Mouse (Mus musculus) gastrocnemius, postnatal 4 days (tissue): ENCODE data around the gene Ciart. TPM values are rescaled to one million over a fixed set of nuclear protein-coding genes. Genes with fewer than 3 reads are reported as not detected.
"Not testable (repeated sequence)": the region's sequence is repeated elsewhere in the genome, so short reads cannot be mapped to it uniquely, and the experiment has no call there.

ENCODE experiments used
- DNase-seq, 2 experiments: peaks; one replicate each; pipeline ENCODE4 v3.0.0; 2021 to 2022; ENCODE audit warnings: low spot score in 2 of 2, mixed read lengths in 2 of 2
- total RNA-seq, 2 experiments: library from RNA; stranded (reverse); gene quantifications; 2 replicates each; pipeline ENCODE4 v1.2.3; 2021

The Ciart gene
- total RNA-seq, 2 experiments from 2014 or later, result 1.0 to 1.6 TPM

- DNase-seq, result no peak
These were observed 16.0 kb downstream of the Ciart start for GRCm38 (mm10) chr3:95866071-95866470.

GRCm38 (mm10) chr3:95865571-95865970 is 16.5 kb downstream of the Ciart start:
- no peak for DNase-seq

- DNase-seq, result no peak
These were observed 17.0 kb downstream of the Ciart start for GRCm38 (mm10) chr3:95865050-95865449.

- DNase-seq, result no peak
These were observed 18.5 kb downstream of the Ciart start for GRCm38 (mm10) chr3:95863578-95863977.

GRCm38 (mm10) chr3:95861796-95862195 is 20.3 kb downstream of the Ciart start:
- peak; percentile 32 to 62 for DNase-seq

- DNase-seq, result no peak
These were observed 20.8 kb downstream of the Ciart start for GRCm38 (mm10) chr3:95861216-95861615.

GRCm38 (mm10) chr3:95860323-95860722 is 21.7 kb downstream of the Ciart start:
- DNase-seq, result no peak

- DNase-seq, result not testable (repeated sequence)
These were observed 23.8 kb downstream of the Ciart start for GRCm38 (mm10) chr3:95858278-95858677.

GRCm38 (mm10) chr3:95857050-95857449 is 25.0 kb downstream of the Ciart start:
- not testable (repeated sequence) for DNase-seq

GRCm38 (mm10) chr3:95856115-95856514 is 25.9 kb downstream of the Ciart start:
- DNase-seq, result no peak

- peak; percentile 93 to 96 for DNase-seq
These were observed 26.5 kb downstream of the Ciart start, which contains the start of gene Prpf3 for GRCm38 (mm10) chr3:95855502-95856089. Gene Prpf3 (minus strand): TSS chr3:95855885.

- no peak for DNase-seq
These were observed 30.7 kb downstream of the Ciart start for GRCm38 (mm10) chr3:95851317-95851716.

- no peak for DNase-seq
These were observed 31.4 kb downstream of the Ciart start for GRCm38 (mm10) chr3:95850611-95851010.

- no peak for DNase-seq
These were observed 39.4 kb downstream of the Ciart start for GRCm38 (mm10) chr3:95842503-95843214.

- no peak for DNase-seq
These were observed 42.8 kb downstream of the Ciart start for GRCm38 (mm10) chr3:95839250-95839649.

GRCm38 (mm10) chr3:95829053-95829452 is 53.0 kb downstream of the Ciart start:
- DNase-seq, result no peak

Other genes with a start within 250 kb of the Ciart start
- 100 to 1,000 TPM in 1 of 2 experiments, 10 to 100 TPM in 1; 90.6 to 107 TPM for gene Mcl1, start 223.5 kb downstream of the Ciart start, total RNA-seq
- 10 to 100 TPM; 28.2 to 36.2 TPM for gene Adamtsl4, start 194.3 kb downstream of the Ciart start, total RNA-seq
- 10 to 100 TPM; 32.4 to 35.5 TPM for gene Ecm1, start 142.7 kb downstream of the Ciart start, total RNA-seq
- gene Tars2, start 122.0 kb downstream of the Ciart start, total RNA-seq, result 10 to 100 TPM; 22.4 to 23.9 TPM
- gene Rprd2, start 63.4 kb downstream of the Ciart start, total RNA-seq, result 10 to 100 TPM; 49.1 to 51.4 TPM
- gene Prpf3, start 26.4 kb downstream of the Ciart start, total RNA-seq, result 10 to 100 TPM; 24.2 to 31.2 TPM
- gene Mrps21, start 10.7 kb downstream of the Ciart start, total RNA-seq, result 100 to 1,000 TPM; 197 to 219 TPM
- 10 to 100 TPM; 14.4 to 26.0 TPM for gene BC028528, start 9.8 kb upstream of the Ciart start, total RNA-seq
- 10 to 100 TPM; 91.3 to 95.8 TPM for gene Aph1a, start 11.7 kb upstream of the Ciart start, total RNA-seq
- gene Car14, start 22.4 kb upstream of the Ciart start, total RNA-seq, result 10 to 100 TPM; 27.0 to 27.2 TPM
- 100 to 1,000 TPM; 125 to 126 TPM for gene Anp32e, start 47.0 kb upstream of the Ciart start, total RNA-seq
- gene Plekho1, start 113.8 kb upstream of the Ciart start, total RNA-seq, result 10 to 100 TPM; 94.2 to 97.4 TPM
- 10 to 100 TPM; 24.5 to 32.6 TPM for gene Vps45, start 176.2 kb upstream of the Ciart start, total RNA-seq
- gene Otud7b, start 222.3 kb upstream of the Ciart start, total RNA-seq, result 10 to 100 TPM; 61.0 to 65.7 TPM